Mouse (Mus musculus): Measurements from ENCODE around the gene Vrtn.

GRCm38 (mm10) chr12:84674666-84675526 lies 34.1 kb downstream of the Vrtn start:
- TF ChIP-seq CTCF (IDR thresholded peaks at IDR 0.05; ENCODE audit: low read depth) (no peak), EP300 (IDR thresholded peaks at IDR 0.05; ENCODE audit: low read depth) (no peak)
